Mouse (Mus musculus): Measurements from ENCODE around the gene Ift80. TPM values are rescaled to one million over a fixed set of nuclear protein-coding genes. Genes with fewer than 3 reads are reported as not detected.
"Not testable (repeated sequence)": the region's sequence is repeated elsewhere in the genome, so short reads cannot be mapped to it uniquely, and the experiment has no call there.

Gene Ift80
- polyA plus RNA-seq, 1 experiment from 2014 or later: 15.9 TPM

DNA sequence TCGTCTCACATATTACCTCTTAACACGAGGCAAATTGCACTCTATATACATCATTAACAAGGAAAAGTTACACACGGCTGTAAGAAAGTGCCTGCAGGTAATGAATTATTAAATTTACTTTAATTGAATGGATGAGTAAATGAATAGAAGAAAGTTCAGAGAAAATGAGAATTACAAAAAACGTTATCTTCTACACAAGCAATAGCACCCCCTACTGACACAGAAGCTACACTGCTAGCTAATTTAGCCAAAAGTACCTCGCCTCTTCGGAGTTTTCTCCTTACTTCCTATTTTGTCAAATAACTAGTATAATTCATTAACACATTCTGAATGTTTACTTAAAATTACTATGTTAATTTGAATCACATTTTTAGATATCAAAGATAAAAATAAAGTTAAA is 49.9 kb downstream of the Ift80 start:
- no peaks in the 10 kb centered on the region for H3K27me3 ChIP-seq
- no peaks in the 10 kb centered on the region for H3K36me3 ChIP-seq
- H3K4me1 ChIP-seq: no peaks in the 10 kb centered on the region
- no peak overlapping the region for H3K27ac ChIP-seq
- no peak overlapping the region for H3K4me2 ChIP-seq (replicated peaks)
- no peak overlapping the region for H3K9ac ChIP-seq
- H3K4me3 ChIP-seq: no peak overlapping the region
- ATAC-seq (ENCODE audit: low FRiP score): no peak
- no peaks in the 10 kb centered on the region for H3K9me3 ChIP-seq (replicated peaks)
- WGBS: 64% methylated on average over 6 of the region's 6 CpGs

DNA sequence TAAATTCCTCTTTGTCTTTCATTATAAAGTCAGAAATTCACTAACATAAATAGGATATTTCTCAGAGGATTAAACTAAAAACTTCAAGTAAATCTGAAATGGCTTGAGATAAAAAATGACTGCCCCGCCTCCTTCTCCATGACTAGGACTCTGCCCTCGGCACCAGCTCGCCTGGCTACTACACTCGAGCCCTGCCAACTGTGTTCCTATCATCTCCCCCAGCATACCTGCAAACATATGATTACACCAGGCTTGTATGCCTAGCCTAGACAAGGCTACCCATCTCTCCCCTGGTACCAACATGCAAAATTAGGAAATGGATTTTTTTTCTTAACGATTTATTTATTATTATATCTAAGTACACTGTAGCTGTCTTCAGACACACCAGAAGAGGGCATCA is 51.7 kb downstream of the Ift80 start:
- H3K4me1 ChIP-seq: no peaks in the 10 kb centered on the region
- no peak overlapping the region for H3K9ac ChIP-seq
- ATAC-seq (ENCODE audit: low FRiP score): no peak
- no peak overlapping the region for H3K4me2 ChIP-seq (replicated peaks)
- no peaks in the 10 kb centered on the region for H3K9me3 ChIP-seq (replicated peaks)
- no peaks in the 10 kb centered on the region for H3K36me3 ChIP-seq
- H3K27me3 ChIP-seq: no peaks in the 10 kb centered on the region
- H3K27ac ChIP-seq: no peak overlapping the region
- 95% methylated on average over 5 of the region's 5 CpGs for WGBS
- H3K4me3 ChIP-seq: no peak overlapping the region

DNA sequence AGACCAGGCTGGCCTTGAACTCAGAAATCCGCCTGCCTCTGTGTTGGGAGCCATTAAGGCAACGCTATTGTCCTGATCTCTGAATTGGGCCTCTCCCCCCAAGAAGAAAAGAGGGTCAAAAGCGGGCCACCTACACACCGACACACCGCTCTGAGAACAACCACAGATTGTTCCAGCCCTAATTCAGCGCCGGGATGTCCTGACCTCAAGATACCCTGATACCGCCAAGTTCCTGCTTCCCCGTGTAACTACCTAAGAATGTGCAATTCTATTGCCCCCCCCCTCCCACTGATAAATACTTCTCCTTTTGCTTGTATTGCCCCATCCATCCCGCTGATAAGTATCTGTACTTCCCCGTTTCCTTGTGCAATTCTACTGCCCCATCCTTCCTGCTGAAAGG is 52.4 kb downstream of the Ift80 start:
- H3K9me3 ChIP-seq (replicated peaks); H3K27me3 ChIP-seq; H3K4me2 ChIP-seq (replicated peaks); H3K9ac ChIP-seq; ATAC-seq (ENCODE audit: low FRiP score); H3K27ac ChIP-seq; H3K4me3 ChIP-seq; H3K36me3 ChIP-seq; H3K4me1 ChIP-seq: not testable (repeated sequence)
- 95% methylated on average over 11 of the region's 11 CpGs for WGBS

DNA sequence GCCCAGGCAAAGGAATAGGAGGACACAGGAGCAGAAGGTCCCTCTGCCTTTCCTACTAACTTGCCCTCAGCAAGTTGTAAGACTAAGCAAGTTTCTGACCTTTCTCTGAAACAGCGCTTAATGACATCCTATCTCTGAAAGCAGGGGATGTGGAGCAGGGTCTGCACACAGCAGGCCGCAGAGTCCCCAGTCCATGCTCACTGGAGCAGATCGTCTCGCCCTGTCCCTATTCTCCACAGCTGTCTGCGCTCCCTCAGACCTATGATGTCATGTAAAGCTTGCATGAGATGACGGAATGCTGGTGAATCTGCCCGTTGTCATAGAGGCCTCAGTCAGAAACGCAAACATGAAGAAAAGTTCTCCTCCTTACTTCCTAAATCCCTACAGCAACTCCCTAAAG is 55.0 kb downstream of the Ift80 start:
- Histone ChIP-seq H3K36me3 (peaks cover 7% of the 10 kb centered on the region; the same call in 1 of the 2 replicates), H3K4me2 (replicated peaks) (no peak overlapping the region), H3K4me1 (no peaks in the 10 kb centered on the region), H3K9me3 (replicated peaks) (no peaks in the 10 kb centered on the region), H3K27me3 (no peaks in the 10 kb centered on the region), H3K9ac (no peak overlapping the region), H3K27ac (no peak overlapping the region), H3K4me3 (no peak overlapping the region)
- WGBS: 54% methylated on average over 8 of the region's 8 CpGs
- no peak for ATAC-seq (ENCODE audit: low FRiP score)

DNA sequence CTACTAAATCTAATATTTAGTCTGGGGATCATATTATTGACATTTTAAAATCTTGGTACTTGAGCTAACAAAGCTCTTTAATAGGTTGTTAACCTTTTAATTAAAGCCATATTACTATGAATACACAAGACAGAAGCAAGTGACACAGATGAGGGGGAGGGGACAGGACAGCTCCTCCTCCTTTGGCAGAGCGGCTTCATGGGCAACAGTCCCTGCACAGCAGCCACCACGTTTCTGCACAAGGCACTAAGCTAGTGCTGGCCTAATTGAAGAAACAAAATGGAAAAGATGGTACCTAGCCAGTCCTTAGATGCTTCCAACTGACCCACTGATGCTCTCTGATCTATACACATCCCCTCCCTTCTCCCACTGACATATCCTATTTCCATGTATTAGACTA is 55.5 kb downstream of the Ift80 start:
- 57% methylated on average over 2 of the region's 2 CpGs for WGBS
- ATAC-seq (ENCODE audit: low FRiP score): no peak
- H3K27ac ChIP-seq: no peak overlapping the region

DNA sequence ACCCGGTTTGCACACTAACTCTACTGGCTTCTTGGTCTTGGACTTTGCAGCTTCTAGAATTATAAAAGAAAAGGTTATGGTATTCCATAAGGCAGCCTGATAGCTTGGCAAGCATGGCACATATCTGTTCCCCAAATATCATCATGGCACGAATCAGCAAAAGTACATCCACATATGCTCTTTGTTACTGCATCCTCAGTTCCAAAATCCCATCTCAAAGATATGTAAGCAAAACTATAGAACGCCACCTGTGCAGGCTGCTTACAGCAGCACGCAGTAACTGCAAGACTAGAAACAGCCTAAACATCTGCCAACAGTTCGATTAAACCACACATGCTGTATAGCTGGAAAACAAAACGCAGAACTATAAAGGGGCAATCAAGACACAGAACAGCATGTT is 62.5 kb downstream of the Ift80 start:
- no peak overlapping the region for H3K9ac ChIP-seq
- H3K36me3 ChIP-seq: peaks cover 7% of the 10 kb centered on the region; the same call in 1 of the 2 replicates
- WGBS: 90% methylated on average over 6 of the region's 6 CpGs
- no peaks in the 10 kb centered on the region for H3K27me3 ChIP-seq
- H3K4me1 ChIP-seq: no peaks in the 10 kb centered on the region
- no peak overlapping the region for H3K4me3 ChIP-seq
- no peak overlapping the region for H3K4me2 ChIP-seq (replicated peaks)
- no peak overlapping the region for H3K27ac ChIP-seq
- no peaks in the 10 kb centered on the region for H3K9me3 ChIP-seq (replicated peaks)
- no peak for ATAC-seq (ENCODE audit: low FRiP score)

More for the DNA sequence above, 55.5 kb downstream of the Ift80 start:
- H3K9ac ChIP-seq: no peak overlapping the region
- H3K4me3 ChIP-seq: no peak overlapping the region
- no peaks in the 10 kb centered on the region for H3K4me1 ChIP-seq
- peaks cover 7% of the 10 kb centered on the region; the same call in 1 of the 2 replicates for H3K36me3 ChIP-seq
- no peaks in the 10 kb centered on the region for H3K9me3 ChIP-seq (replicated peaks)
- H3K4me2 ChIP-seq (replicated peaks): no peak overlapping the region
- no peaks in the 10 kb centered on the region for H3K27me3 ChIP-seq

DNA sequence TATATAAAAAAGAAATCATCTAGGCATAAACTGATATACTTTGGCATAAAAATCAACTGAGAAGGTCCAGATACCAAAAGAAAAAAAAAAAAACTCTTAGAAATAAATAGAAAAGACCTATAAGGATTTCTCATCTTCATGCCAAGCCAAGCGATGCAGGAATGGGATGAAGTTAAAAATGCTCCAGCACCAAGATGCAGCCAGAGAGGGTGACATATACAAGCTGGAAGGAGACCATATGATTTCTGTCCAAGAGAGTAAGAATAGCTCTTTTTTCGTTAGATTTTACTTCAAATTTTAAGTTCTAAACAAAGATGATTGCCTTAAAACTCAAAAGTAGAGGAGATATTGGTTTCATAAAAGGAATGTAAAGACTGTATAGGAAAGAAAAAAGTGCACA is 64.1 kb downstream of the Ift80 start:
- 93% methylated on average over 2 of the region's 2 CpGs for WGBS
- Histone ChIP-seq H3K4me2 (replicated peaks) (no peak overlapping the region), H3K4me1 (no peaks in the 10 kb centered on the region), H3K9me3 (replicated peaks) (no peaks in the 10 kb centered on the region), H3K36me3 (peaks cover 7% of the 10 kb centered on the region), H3K27me3 (no peaks in the 10 kb centered on the region), H3K4me3 (no peak overlapping the region), H3K27ac (no peak overlapping the region), H3K9ac (no peak overlapping the region)
- no peak for ATAC-seq (ENCODE audit: low FRiP score)

DNA sequence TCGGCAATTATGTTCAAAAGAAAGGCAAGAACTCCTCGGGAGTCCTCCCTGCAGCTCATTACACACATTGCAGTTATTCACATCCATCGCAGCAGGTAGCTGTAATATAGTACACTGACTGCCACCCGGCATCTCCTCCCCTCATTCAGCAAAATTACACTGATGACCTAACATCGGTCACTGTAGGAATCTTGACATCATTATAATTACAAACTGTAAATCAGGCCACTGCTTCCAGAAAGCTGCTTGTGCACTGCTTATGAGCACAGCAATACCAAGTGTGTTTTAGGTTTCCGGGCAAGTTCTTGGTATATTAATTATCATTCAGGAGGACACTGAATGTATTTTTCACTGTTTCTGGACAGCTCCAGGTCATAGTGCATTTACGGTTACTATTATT is 65.1 kb downstream of the Ift80 start:
- no peaks in the 10 kb centered on the region for H3K4me1 ChIP-seq
- H3K9me3 ChIP-seq (replicated peaks): no peaks in the 10 kb centered on the region

DNA sequence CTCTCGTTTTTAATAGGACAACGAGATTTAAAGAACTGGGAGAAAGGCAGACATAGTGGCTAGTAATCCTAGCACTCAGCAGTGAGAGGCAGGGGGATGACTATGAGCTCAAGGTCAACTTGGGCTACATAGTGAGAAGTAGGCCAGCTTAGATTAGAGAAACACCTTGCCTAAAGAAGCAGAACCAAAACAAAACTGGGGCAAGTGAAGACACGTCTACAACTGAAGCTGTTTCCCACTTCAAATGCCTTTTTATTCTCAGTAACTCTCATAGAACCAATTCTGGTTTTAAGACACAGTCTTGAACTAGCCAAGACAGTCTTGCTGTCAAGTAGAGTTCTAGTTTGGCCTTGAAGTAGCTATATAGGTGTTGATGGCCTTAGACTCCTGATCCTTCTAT is 67.7 kb downstream of the Ift80 start:
- H3K36me3 ChIP-seq: peaks cover 7% of the 10 kb centered on the region
- ATAC-seq (ENCODE audit: low FRiP score): no peak
- no peak overlapping the region for H3K9ac ChIP-seq
- WGBS: 92% methylated on average over 3 of the region's 3 CpGs
- no peak overlapping the region for H3K4me3 ChIP-seq
- H3K9me3 ChIP-seq (replicated peaks): no peaks in the 10 kb centered on the region
- no peaks in the 10 kb centered on the region for H3K4me1 ChIP-seq
- H3K4me2 ChIP-seq (replicated peaks): no peak overlapping the region
- H3K27ac ChIP-seq: no peak overlapping the region
- no peaks in the 10 kb centered on the region for H3K27me3 ChIP-seq

More for the DNA sequence above, 65.1 kb downstream of the Ift80 start:
- no peak for ATAC-seq (ENCODE audit: low FRiP score)
- no peak overlapping the region for H3K4me3 ChIP-seq
- WGBS: 95% methylated on average over 7 of the region's 7 CpGs
- no peak overlapping the region for H3K27ac ChIP-seq
- no peak overlapping the region for H3K9ac ChIP-seq
- peaks cover 7% of the 10 kb centered on the region for H3K36me3 ChIP-seq
- H3K4me2 ChIP-seq (replicated peaks): no peak overlapping the region
- no peaks in the 10 kb centered on the region for H3K27me3 ChIP-seq

DNA sequence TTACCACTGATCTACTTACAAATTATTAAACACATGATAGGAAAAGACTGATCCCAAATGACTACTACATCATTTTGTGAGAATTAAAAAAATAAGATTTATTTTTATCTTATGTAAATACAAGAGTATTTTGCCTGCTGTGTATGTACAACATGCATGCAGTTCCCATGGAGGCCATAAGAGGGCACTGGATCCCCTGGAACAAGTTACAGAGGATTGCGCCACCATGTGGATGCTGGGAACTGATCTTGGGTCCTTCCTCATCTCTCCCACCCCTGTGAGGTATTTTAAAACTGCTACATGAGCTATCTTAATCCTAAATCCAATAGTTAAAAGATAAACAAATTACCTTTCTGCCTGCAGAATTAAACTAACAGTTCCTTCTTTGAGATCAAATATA is 68.9 kb downstream of the Ift80 start:
- Histone ChIP-seq H3K36me3 (peaks cover 7% of the 10 kb centered on the region), H3K4me1 (no peaks in the 10 kb centered on the region), H3K9ac (no peak overlapping the region), H3K4me2 (replicated peaks) (no peak overlapping the region), H3K27me3 (no peaks in the 10 kb centered on the region), H3K4me3 (no peak overlapping the region), H3K9me3 (replicated peaks) (no peaks in the 10 kb centered on the region), H3K27ac (no peak overlapping the region)
- no peak for ATAC-seq (ENCODE audit: low FRiP score)
- WGBS: 97% methylated on average over 1 of the region's 1 CpGs

DNA sequence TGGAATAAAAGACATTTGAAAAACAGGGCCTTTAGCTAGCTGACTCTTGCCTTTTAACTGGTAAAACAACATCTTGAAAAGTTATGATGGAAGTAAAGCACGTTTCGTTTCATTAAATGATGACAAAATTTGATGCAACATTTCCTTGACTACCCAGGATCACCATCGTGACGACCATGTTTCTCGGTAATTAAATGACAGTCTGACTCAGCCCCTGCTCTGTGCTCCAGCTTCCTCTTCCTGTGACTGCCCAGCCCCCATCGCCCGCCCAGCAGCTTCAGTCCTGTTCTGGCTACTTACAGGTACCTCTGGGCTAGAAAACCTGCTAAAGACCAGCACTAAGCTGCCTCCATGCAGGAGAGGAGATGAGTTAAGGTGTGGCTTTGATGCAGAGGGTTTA is 70.1 kb downstream of the Ift80 start:
- no peak overlapping the region for H3K4me2 ChIP-seq (replicated peaks)
- no peak overlapping the region for H3K27ac ChIP-seq
- H3K36me3 ChIP-seq: peaks cover 11% of the 10 kb centered on the region
- no peak overlapping the region for H3K9ac ChIP-seq
- H3K9me3 ChIP-seq (replicated peaks): no peaks in the 10 kb centered on the region
- no peak for ATAC-seq (ENCODE audit: low FRiP score)
- no peaks in the 10 kb centered on the region for H3K27me3 ChIP-seq
- WGBS: 94% methylated on average over 7 of the region's 7 CpGs
- H3K4me3 ChIP-seq: no peak overlapping the region
- H3K4me1 ChIP-seq: no peaks in the 10 kb centered on the region

DNA sequence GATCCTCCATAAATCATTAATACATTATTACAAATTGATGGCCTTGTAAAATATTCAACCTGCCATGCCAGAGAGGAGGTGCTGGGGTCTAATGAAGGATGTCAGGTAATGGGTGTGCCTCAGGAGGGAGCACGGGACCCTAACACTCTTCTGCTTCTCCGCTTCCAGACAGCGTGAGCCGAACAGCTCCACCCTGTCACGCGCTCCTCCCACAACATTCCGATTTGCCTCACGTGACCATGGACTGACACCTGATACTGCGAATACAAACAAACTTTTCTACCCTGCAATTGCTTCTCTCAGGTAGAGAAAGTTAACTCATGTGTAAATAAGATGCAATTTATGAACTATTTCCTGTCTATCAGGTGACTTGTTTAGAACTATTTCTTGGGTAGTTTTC is 75.8 kb downstream of the Ift80 start:
- 79% methylated on average over 9 of the region's 9 CpGs for WGBS
- Histone ChIP-seq H3K4me2 (replicated peaks) (no peak overlapping the region), H3K9me3 (replicated peaks) (no peaks in the 10 kb centered on the region), H3K4me3 (no peak overlapping the region), H3K27me3 (no peaks in the 10 kb centered on the region), H3K36me3 (peaks cover 4% of the 10 kb centered on the region; the same call in 1 of the 2 replicates), H3K9ac (no peak overlapping the region), H3K4me1 (no peaks in the 10 kb centered on the region), H3K27ac (no peak overlapping the region)
- ATAC-seq (ENCODE audit: low FRiP score): no peak

DNA sequence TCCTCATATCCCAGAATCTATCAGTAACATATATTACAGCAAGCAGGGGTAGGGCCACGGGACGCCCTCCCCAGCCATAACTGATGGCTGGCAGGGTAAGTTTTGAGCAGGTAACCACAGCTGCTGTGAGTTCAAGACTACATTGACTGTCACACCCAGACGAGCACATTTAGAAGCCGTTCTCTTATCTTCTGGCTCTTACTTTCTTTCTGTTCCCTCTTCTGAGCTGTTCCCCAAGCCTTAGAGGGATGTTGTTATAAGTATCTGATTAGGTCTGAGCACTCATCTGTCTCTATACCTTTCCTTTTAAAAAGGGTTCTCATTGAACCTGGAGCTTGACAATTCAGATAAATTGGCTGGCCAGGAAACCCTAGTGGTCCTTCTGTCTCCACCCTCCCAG is 96.9 kb downstream of the Ift80 start:
- whole genome bisulfite sequencing: 91% methylated on average over 4 of the region's 4 CpGs
- Histone ChIP-seq H3K27me3 (no peaks in the 10 kb centered on the region), H3K9me3 (replicated peaks) (no peaks in the 10 kb centered on the region), H3K27ac (no peak overlapping the region), H3K4me2 (replicated peaks) (no peak overlapping the region), H3K36me3 (peaks cover 9% of the 10 kb centered on the region), H3K9ac (no peak overlapping the region), H3K4me3 (no peak overlapping the region), H3K4me1 (no peaks in the 10 kb centered on the region)
- ATAC-seq (ENCODE audit: low FRiP score): no peak
